Mouse (Mus musculus) regulatory T cell (primary cell): ENCODE measurements around the gene Ap5s1.

ENCODE experiments used
- in situ Hi-C: fragments of 300-600 bp; cut with MboI, MseI; formaldehyde crosslinking; loops from one replicate; pipeline ENCODE4 v1.15.1; 2025; ENCODE audit warnings: high pct_unique_total_duplicates

Ap5s1 gene

DNA sequence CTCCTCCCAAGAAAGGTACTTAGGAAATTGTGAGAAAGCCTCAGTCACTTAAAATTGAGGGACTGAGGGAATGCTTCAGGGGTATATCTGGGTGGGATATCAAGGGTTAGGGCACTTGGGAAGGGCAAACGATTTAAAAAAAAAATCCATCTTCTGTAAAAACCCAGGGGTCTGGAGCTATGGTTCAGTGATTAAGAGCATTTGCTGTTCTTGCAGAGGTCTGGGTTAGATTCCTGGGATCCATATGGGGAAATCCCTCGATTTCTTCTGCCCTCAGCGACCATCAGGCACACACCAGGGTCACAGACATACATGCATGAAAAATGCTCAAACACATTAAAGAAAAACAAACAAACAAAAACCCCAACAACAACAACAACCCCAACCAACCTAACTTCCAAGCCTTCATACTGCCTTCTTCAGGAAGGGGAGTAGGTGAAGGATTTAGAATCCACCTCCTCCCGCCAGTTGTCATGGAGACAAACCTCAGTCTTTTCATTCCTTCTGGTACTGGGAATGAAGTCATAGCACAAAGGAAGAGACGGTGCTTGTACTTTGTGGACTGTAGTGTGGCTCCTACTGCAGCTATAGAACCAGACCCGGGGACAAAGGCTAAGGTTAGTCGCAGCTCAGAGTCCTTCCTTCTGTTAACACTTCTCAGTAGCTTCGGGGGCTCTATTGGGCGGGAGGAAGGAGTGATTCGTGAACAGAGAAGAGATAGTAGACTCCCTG is 54.8 kb downstream of the Ap5s1 start:
- in situ Hi-C loops, result no loop called here

DNA sequence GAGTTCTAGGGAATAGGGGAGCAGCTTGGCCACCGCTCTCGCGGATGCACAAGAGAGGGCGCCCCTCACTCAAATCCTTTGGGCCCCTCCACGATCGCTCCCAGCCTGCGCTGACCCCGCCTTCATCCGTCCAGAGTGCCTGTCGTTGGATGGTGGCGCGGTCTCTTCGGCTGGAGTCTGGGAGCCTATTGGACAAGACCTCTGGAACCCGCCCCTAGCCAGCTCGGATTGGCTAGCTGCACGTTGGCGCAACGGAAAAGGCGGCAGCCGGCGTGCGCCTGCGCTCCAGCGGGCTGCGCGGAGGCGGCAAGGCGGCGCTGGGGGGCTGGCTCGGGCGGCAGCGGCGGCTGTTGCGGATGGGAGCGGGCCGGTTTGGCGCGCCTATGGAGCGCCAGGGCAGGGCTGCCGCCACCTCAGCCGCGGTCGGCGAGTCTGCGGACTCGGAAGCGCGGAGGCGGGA is 55.4 kb downstream of the Ap5s1 start, which contains the start of gene Pank2:
Gene Pank2, plus strand, starts transcription at position 283 of the 460 bp plus-strand sequence.
- in situ Hi-C loops, result no loop called here
